Mouse (Mus musculus): Measurements from ENCODE around the gene Lhx4. TPM values are rescaled to one million over a fixed set of nuclear protein-coding genes. Genes with fewer than 3 reads are reported as not detected.

Lhx4 gene
- total RNA-seq, 1 experiment = 0.13 TPM

DNA sequence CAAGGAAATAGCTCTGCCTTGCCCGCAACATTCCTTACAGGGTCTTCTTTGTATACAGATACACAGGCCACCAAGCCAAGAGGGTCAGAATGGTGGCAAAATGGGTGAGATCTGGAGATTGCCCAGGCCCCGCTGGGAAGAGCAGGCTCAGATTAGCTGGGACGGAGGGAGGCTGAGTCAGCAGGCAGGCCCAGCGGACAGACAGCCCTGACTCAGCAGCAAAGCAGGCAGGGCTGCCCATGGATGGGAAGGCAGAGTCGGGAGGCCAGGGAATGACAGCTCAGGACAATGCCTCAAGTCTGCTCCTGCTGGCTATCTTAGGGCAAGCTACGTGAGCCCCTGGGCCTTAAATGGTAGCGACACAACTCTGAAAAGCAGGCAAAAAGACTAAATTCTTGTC, 34.4 kb upstream of the Lhx4 start:
- Histone ChIP-seq H3K4me3 (ENCODE audit: insufficient read depth in 1 of 2, low read depth in 1 of 2, low read length in 2 of 2, poor library complexity in 1 of 2, severe bottlenecking in 1 of 2) (no peak overlapping the region), H3K9ac (ENCODE audit: insufficient read depth, low read depth, low read length, poor library complexity, severe bottlenecking) (no peak overlapping the region; the same call in 1 of the 2 replicates), H3K36me3 (ENCODE audit: control insufficient read depth, insufficient read depth, low read length, poor library complexity, severe bottlenecking) (no peaks in the 10 kb centered on the region; the same call in 1 of the 2 replicates), H3K4me1 (ENCODE audit: control insufficient read depth in 2 of 2, insufficient read depth in 2 of 2, low read length in 2 of 2, poor library complexity in 1 of 2) (no peaks in the 10 kb centered on the region), H3K9me3 (ENCODE audit: control insufficient read depth, insufficient read depth, low read depth, low read length) (no peaks in the 10 kb centered on the region), H3K27ac (ENCODE audit: insufficient read depth, low read depth, low read length, poor library complexity, severe bottlenecking) (no peak overlapping the region)
- no peak for TF ChIP-seq CHD2 (IDR thresholded peaks at IDR 0.05; ENCODE audit: low read depth, low read length)
- TF ChIP-seq ZNF384 (IDR thresholded peaks at IDR 0.05; ENCODE audit: low read depth, low read length) = no peak
- no peak for TF ChIP-seq HCFC1 (IDR thresholded peaks at IDR 0.05; ENCODE audit: borderline replicate concordance, insufficient read depth, low read length)
- no peak for TF ChIP-seq MAFK (IDR thresholded peaks at IDR 0.05; ENCODE audit: insufficient read depth, low read depth, low read length)
- TF ChIP-seq ZC3H11A (IDR thresholded peaks at IDR 0.05; ENCODE audit: borderline replicate concordance, low read depth, low read length) = no peak
- in situ Hi-C loops (cut with MboI; ENCODE audit: low sequenced_read_pairs in 2 of 2, unreplicated experiment in 2 of 2) = no loop called here
- DNase-seq (ENCODE audit: low read depth, low spot score) = no peak

- no peaks in the 10 kb centered on the region; the same call in 1 of the 2 replicates for H3K36me3 ChIP-seq (ENCODE audit: control insufficient read depth, insufficient read depth, low read length, poor library complexity, severe bottlenecking)
Observed at GRCm38 (mm10) chr1:155784343-155785205, 33.1 kb upstream of the Lhx4 start.

GRCm38 (mm10) chr1:155782382-155782781, 30.9 kb upstream of the Lhx4 start:
- H3K9me3 ChIP-seq (ENCODE audit: control insufficient read depth, insufficient read depth, low read depth, low read length) = no peaks in the 10 kb centered on the region
- H3K27ac ChIP-seq (ENCODE audit: insufficient read depth, low read depth, low read length, poor library complexity, severe bottlenecking) = no peak overlapping the region
- DNase-seq (ENCODE audit: low read depth, low spot score) = no peak
- H3K4me1 ChIP-seq (ENCODE audit: control insufficient read depth in 2 of 2, insufficient read depth in 2 of 2, low read length in 2 of 2, poor library complexity in 1 of 2) = no peaks in the 10 kb centered on the region
- no peak for TF ChIP-seq ZC3H11A (IDR thresholded peaks at IDR 0.05; ENCODE audit: borderline replicate concordance, low read depth, low read length)
- no peak for TF ChIP-seq HCFC1 (IDR thresholded peaks at IDR 0.05; ENCODE audit: borderline replicate concordance, insufficient read depth, low read length)
- no peak for TF ChIP-seq MAFK (IDR thresholded peaks at IDR 0.05; ENCODE audit: insufficient read depth, low read depth, low read length)
- no peak for TF ChIP-seq ZNF384 (IDR thresholded peaks at IDR 0.05; ENCODE audit: low read depth, low read length)
- no peak for TF ChIP-seq CHD2 (IDR thresholded peaks at IDR 0.05; ENCODE audit: low read depth, low read length)
- no peak overlapping the region for H3K4me3 ChIP-seq (ENCODE audit: insufficient read depth in 1 of 2, low read depth in 1 of 2, low read length in 2 of 2, poor library complexity in 1 of 2, severe bottlenecking in 1 of 2)
- no peaks in the 10 kb centered on the region; the same call in 1 of the 2 replicates for H3K36me3 ChIP-seq (ENCODE audit: control insufficient read depth, insufficient read depth, low read length, poor library complexity, severe bottlenecking)
- in situ Hi-C loops (cut with MboI; ENCODE audit: low sequenced_read_pairs in 2 of 2, unreplicated experiment in 2 of 2) = no loop called here
- no peak overlapping the region for H3K9ac ChIP-seq (ENCODE audit: insufficient read depth, low read depth, low read length, poor library complexity, severe bottlenecking)

More at GRCm38 (mm10) chr1:155784343-155785205, 33.1 kb upstream of the Lhx4 start:
- no peak overlapping the region for H3K27ac ChIP-seq (ENCODE audit: insufficient read depth, low read depth, low read length, poor library complexity, severe bottlenecking)
- DNase-seq (ENCODE audit: low read depth, low spot score) = peak; percentile 24
- in situ Hi-C loops (cut with MboI; ENCODE audit: low sequenced_read_pairs in 2 of 2, unreplicated experiment in 2 of 2) = no loop called here
- TF ChIP-seq ZNF384 (IDR thresholded peaks at IDR 0.05; ENCODE audit: low read depth, low read length) = no peak
- TF ChIP-seq CHD2 (IDR thresholded peaks at IDR 0.05; ENCODE audit: low read depth, low read length) = no peak
- no peak overlapping the region for H3K9ac ChIP-seq (ENCODE audit: insufficient read depth, low read depth, low read length, poor library complexity, severe bottlenecking)
- no peaks in the 10 kb centered on the region for H3K4me1 ChIP-seq (ENCODE audit: control insufficient read depth in 2 of 2, insufficient read depth in 2 of 2, low read length in 2 of 2, poor library complexity in 1 of 2)
- H3K4me3 ChIP-seq (ENCODE audit: insufficient read depth in 1 of 2, low read depth in 1 of 2, low read length in 2 of 2, poor library complexity in 1 of 2, severe bottlenecking in 1 of 2) = no peak overlapping the region
- no peaks in the 10 kb centered on the region for H3K9me3 ChIP-seq (ENCODE audit: control insufficient read depth, insufficient read depth, low read depth, low read length)

GRCm38 (mm10) chr1:155777641-155778625, 26.4 kb upstream of the Lhx4 start:
- in situ Hi-C loops (cut with MboI; ENCODE audit: low sequenced_read_pairs in 2 of 2, unreplicated experiment in 2 of 2) = no loop called here
- Histone ChIP-seq H3K27ac (ENCODE audit: insufficient read depth, low read depth, low read length, poor library complexity, severe bottlenecking) (no peak overlapping the region), H3K4me3 (ENCODE audit: insufficient read depth in 1 of 2, low read depth in 1 of 2, low read length in 2 of 2, poor library complexity in 1 of 2, severe bottlenecking in 1 of 2) (no peak overlapping the region), H3K9ac (ENCODE audit: insufficient read depth, low read depth, low read length, poor library complexity, severe bottlenecking) (no peak overlapping the region), H3K36me3 (ENCODE audit: control insufficient read depth, insufficient read depth, low read length, poor library complexity, severe bottlenecking) (no peaks in the 10 kb centered on the region; the same call in 1 of the 2 replicates), H3K9me3 (ENCODE audit: control insufficient read depth, insufficient read depth, low read depth, low read length) (no peaks in the 10 kb centered on the region), H3K4me1 (ENCODE audit: control insufficient read depth in 2 of 2, insufficient read depth in 2 of 2, low read length in 2 of 2, poor library complexity in 1 of 2) (no peaks in the 10 kb centered on the region)
- DNase-seq (ENCODE audit: low read depth, low spot score) = no peak
- TF ChIP-seq MAFK (IDR thresholded peaks at IDR 0.05; ENCODE audit: insufficient read depth, low read depth, low read length) (no peak), HCFC1 (IDR thresholded peaks at IDR 0.05; ENCODE audit: borderline replicate concordance, insufficient read depth, low read length) (no peak)
